Mouse (Mus musculus) neural tube, embryonic 14.5 days (tissue): ENCODE data around the gene Rai14. TPM values are rescaled to one million over a fixed set of nuclear protein-coding genes. Genes with fewer than 3 reads are reported as not detected.

Experiments used
- ATAC-seq: fragments of 200-750 bp; cut with Nextera tagmentation; 2 replicates; pipeline ENCODE4 v1.8.0; 2017; ENCODE audit warnings: low read depth, mild to moderate bottlenecking, moderate TSS enrichment, moderate library complexity
- H3K27ac ChIP-seq: fragments of 300-500 bp; sonication (generic); 2 replicates; pipeline ENCODE4 v1.5.1; 2014; ENCODE audit warnings: low read depth, mild to moderate bottlenecking, control low read depth, low read length, moderate library complexity, mixed read lengths
- H3K27me3 ChIP-seq: fragments of 300-500 bp; sonication (generic); 2 replicates; pipeline ENCODE4 v1.6.1; 2014; ENCODE audit warnings: low read length; ENCODE audit not compliant: control insufficient read depth, insufficient read depth
- H3K36me3 ChIP-seq: fragments of 300-500 bp; sonication (generic); 2 replicates; pipeline ENCODE4 v1.6.1; 2014; ENCODE audit warnings: low read length, mixed read lengths; ENCODE audit not compliant: control insufficient read depth, insufficient read depth
- H3K4me1 ChIP-seq: fragments of 300-500 bp; sonication (generic); 2 replicates; pipeline ENCODE4 v1.6.1; 2014; ENCODE audit warnings: low read length; ENCODE audit not compliant: control insufficient read depth, insufficient read depth
- H3K4me2 ChIP-seq: fragments of 300-500 bp; sonication (generic); 2 replicates; pipeline ENCODE4 v1.6.1; 2014; ENCODE audit warnings: mild to moderate bottlenecking, low read depth, low read length, control low read depth
- H3K4me3 ChIP-seq: fragments of 300-500 bp; sonication (generic); 2 replicates; pipeline ENCODE4 v1.5.1; 2014; ENCODE audit warnings: low read depth, low read length, control low read depth, mixed read lengths
- H3K9ac ChIP-seq: fragments of 300-500 bp; sonication (generic); replicated peaks from 2 replicates; pipeline ENCODE4 v1.6.1; 2014; ENCODE audit warnings: low read depth, mild to moderate bottlenecking, control low read depth, low read length, mixed read lengths
- H3K9me3 ChIP-seq: fragments of 300-500 bp; sonication (generic); 2 replicates; pipeline ENCODE4 v1.6.1; 2016; ENCODE audit warnings: low read length; ENCODE audit not compliant: control insufficient read depth
- WGBS: fragments of 180-500 bp; shearing (Covaris S2); extraction: QIAGEN DNeasy Blood & Tissue Kit; methylation state at CpG from one replicate; pipeline ENCODE4 v1.1.7; 2014; 5-methylcytosine and 5-hydroxymethylcytosine counted together
- polyA plus RNA-seq: library from polyadenylated mRNA; unstranded; fragments of >200 nt; fragmentation: Nextera tagmentation; extraction: Ambion mirVana; gene quantifications from 2 replicates; pipeline ENCODE4 v1.2.1, GENCODE M21; 2014

Rai14 gene
- polyA plus RNA-seq, 1 experiment from 2014 or later, result 10.0 TPM

- Histone ChIP-seq H3K27ac (no peak overlapping the region), H3K27me3 (no peaks in the 10 kb centered on the region), H3K36me3 (no peaks in the 10 kb centered on the region), H3K4me1 (no peaks in the 10 kb centered on the region), H3K9me3 (no peaks in the 10 kb centered on the region), H3K4me2 (no peak overlapping the region), H3K4me3 (no peak overlapping the region), H3K9ac (no peak overlapping the region)
- 77% methylated on average over 10 of the region's 10 CpGs for WGBS
- peak; percentile 78 for ATAC-seq
Measured at GRCm38 (mm10) chr15:10584359-10585187, 129.9 kb downstream of the Rai14 start.

- no peaks in the 10 kb centered on the region for H3K36me3 ChIP-seq
- no peak overlapping the region for H3K27ac ChIP-seq
- no peaks in the 10 kb centered on the region for H3K9me3 ChIP-seq
- peak; percentile 82; the same call in 1 of the 2 replicates for ATAC-seq
- no peak overlapping the region for H3K4me2 ChIP-seq
- H3K9ac ChIP-seq, result no peak overlapping the region
- no peaks in the 10 kb centered on the region for H3K4me1 ChIP-seq
- H3K4me3 ChIP-seq, result no peak overlapping the region
- H3K27me3 ChIP-seq, result no peaks in the 10 kb centered on the region
- WGBS, result 56% methylated on average over 8 of the region's 8 CpGs
Measured at GRCm38 (mm10) chr15:10583408-10583807, 131.0 kb downstream of the Rai14 start.

DNA sequence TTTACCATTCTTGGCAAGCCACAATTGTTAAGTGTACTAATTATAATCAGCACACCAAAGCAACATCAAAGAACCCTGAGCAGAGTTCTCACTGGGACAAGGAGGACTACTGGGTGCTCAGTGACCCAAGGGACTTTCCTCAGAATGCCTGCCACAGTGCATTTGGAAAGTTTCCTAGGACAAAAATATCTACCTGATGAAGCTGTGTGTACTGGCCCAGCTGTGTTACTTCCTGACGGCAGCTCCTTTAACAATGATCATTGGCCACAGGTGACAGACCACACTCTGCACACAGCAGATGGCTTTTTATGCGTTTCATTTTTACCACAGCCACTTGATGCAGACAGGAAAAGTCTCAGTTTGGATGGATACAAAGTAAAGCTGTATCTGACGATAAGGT lies 135.3 kb downstream of the Rai14 start:
- H3K36me3 ChIP-seq, result peaks cover 8% of the 10 kb centered on the region
- no peaks in the 10 kb centered on the region for H3K4me1 ChIP-seq
- no peak overlapping the region for H3K27ac ChIP-seq
- H3K9ac ChIP-seq, result no peak overlapping the region
- no peaks in the 10 kb centered on the region for H3K27me3 ChIP-seq
- no peak for ATAC-seq
- no peak overlapping the region for H3K4me3 ChIP-seq
- H3K4me2 ChIP-seq, result no peak overlapping the region
- H3K9me3 ChIP-seq, result no peaks in the 10 kb centered on the region
- WGBS, result 94% methylated on average over 3 of the region's 3 CpGs

DNA sequence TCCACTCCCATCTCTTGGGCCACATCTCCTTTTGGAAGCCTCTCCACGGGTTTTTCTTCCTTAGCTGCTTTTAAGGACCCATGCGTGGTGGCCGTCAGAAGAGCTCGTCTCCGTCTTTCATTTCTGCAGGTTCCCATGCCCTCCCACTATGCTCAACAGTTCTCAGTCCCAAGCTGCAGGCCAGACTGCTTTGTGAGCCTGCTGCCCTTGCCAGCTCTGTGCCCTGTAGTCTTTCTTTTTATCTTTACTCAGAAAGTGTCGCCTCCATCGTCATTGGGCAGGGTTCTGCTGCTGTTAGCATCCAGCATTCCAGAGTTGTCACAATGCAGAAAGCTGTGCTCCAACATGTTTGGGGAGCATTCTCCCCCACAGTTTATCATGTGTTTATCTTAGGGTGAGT lies 147.9 kb downstream of the Rai14 start:
- H3K36me3 ChIP-seq, result peaks cover 8% of the 10 kb centered on the region; the same call in 1 of the 2 replicates
- H3K9ac ChIP-seq, result no peak overlapping the region
- whole genome bisulfite sequencing, result 88% methylated on average over 7 of the region's 7 CpGs
- no peak overlapping the region for H3K27ac ChIP-seq
- H3K4me2 ChIP-seq, result no peak overlapping the region
- no peaks in the 10 kb centered on the region for H3K9me3 ChIP-seq
- no peaks in the 10 kb centered on the region for H3K4me1 ChIP-seq
- no peak overlapping the region for H3K4me3 ChIP-seq
- H3K27me3 ChIP-seq, result no peaks in the 10 kb centered on the region
- ATAC-seq, result no peak

DNA sequence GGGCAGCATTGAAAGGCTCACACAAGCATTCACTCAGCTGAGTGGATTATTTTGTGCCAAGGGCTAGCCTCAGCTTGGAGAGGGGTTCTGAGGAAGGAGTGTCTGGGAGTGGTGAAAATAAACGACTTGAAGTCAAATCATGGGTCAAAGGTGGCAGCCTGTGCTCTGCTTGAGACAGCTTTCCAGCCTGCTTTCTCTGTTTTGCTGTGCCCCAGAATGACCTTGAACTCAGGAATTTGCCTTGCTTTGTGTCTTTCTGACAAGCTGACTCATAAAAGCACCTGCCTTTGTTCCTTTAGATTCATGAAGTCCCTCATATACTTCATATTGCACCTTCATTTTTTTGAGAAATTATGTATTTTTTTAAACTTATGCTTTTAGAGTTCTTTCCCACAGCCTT lies 150.2 kb downstream of the Rai14 start:
- Histone ChIP-seq H3K4me1 (no peaks in the 10 kb centered on the region), H3K27me3 (no peaks in the 10 kb centered on the region), H3K36me3 (no peaks in the 10 kb centered on the region), H3K4me2 (no peak overlapping the region), H3K27ac (no peak overlapping the region), H3K9ac (no peak overlapping the region), H3K4me3 (no peak overlapping the region), H3K9me3 (no peaks in the 10 kb centered on the region)
- WGBS, result 63% methylated on average over 1 of the region's 1 CpGs
- ATAC-seq, result no peak

DNA sequence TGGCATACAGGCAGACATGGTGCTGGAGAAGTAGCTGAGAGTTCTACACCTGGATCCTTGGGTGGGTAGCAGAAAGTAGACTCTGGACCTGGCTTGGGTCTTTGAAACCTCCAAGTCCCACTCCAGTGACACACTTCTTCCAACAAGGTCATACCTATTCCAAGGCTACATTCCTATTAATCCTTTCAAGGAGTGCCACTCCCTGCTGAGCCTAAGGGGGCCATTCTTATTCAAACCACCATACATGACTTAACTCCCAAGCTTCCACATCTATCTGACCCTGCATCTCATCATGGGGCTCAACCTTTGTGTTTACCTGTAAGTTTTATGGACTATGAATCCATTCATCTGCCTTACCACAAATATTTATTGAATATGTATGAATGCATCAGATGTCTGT lies 152.1 kb downstream of the Rai14 start:
- Histone ChIP-seq H3K36me3 (no peaks in the 10 kb centered on the region), H3K27me3 (no peaks in the 10 kb centered on the region), H3K4me2 (no peak overlapping the region), H3K9ac (no peak overlapping the region), H3K9me3 (no peaks in the 10 kb centered on the region), H3K4me3 (no peak overlapping the region), H3K27ac (no peak overlapping the region), H3K4me1 (no peaks in the 10 kb centered on the region)
- ATAC-seq, result no peak

GRCm38 (mm10) chr15:10560005-10560404 lies 154.4 kb downstream of the Rai14 start:
- Histone ChIP-seq H3K9ac (no peak overlapping the region), H3K4me2 (no peak overlapping the region), H3K27ac (no peak overlapping the region), H3K9me3 (no peaks in the 10 kb centered on the region), H3K4me1 (no peaks in the 10 kb centered on the region), H3K36me3 (no peaks in the 10 kb centered on the region), H3K27me3 (no peaks in the 10 kb centered on the region), H3K4me3 (no peak overlapping the region)
- WGBS, result 97% methylated on average over 7 of the region's 7 CpGs
- ATAC-seq, result no peak

DNA sequence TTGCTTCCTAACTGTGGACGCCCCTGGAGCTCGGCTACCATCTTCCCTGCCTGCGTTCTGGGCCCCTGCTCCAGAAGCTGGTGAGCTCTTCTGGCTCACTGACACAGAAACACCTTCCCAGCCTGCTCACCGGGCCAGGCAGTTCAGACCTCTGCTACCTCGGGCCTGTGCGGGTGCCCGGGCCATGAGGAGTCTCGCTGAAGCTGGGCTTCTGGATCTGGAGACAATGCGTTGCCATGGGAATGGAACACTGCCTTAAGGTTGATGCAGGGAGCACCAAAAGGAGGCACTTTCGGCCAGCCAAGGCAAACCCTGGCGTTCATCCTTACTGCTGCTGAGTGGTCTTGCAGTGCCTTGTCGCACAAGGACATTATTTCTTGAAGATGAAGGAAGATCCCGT lies 156.0 kb downstream of the Rai14 start, which contains the start of gene Ttc23l:
Gene Ttc23l, minus strand, starts transcription at position 204 of the 400 bp plus-strand sequence.
- H3K9me3 ChIP-seq, result no peaks in the 10 kb centered on the region
- no peak within 1 kb of the TSS for H3K4me2 ChIP-seq
- no peak within 1 kb of the TSS for H3K9ac ChIP-seq
- ATAC-seq, result no peak
- H3K36me3 ChIP-seq, result no peaks in the 10 kb centered on the region
- no peaks in the 10 kb centered on the region for H3K4me1 ChIP-seq
- no peak within 1 kb of the TSS for H3K27ac ChIP-seq
- no peak within 1 kb of the TSS for H3K4me3 ChIP-seq
- 88% methylated on average over 13 of the region's 13 CpGs for WGBS
- H3K27me3 ChIP-seq, result no peaks in the 10 kb centered on the region

DNA sequence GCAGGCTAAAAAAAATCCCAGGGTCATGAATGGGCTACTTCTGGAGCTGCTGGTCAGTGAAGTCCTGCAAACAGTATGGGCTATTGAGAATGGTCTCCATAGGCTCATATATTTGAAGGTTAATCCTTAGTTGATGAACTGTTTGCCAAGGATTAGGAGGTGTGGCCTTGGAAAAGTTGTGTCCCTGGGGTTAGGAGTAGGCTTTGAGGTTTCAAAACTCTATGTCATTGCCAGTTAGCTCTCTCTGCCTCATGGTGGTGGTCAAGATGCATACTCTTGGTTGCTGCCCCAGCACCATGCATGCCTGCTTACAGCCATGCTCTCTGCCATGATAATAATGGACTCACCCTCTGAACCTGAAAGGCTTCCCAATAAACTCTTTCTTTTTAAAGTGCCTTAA lies 160.1 kb downstream of the Rai14 start:
- no peak overlapping the region for H3K4me2 ChIP-seq
- no peaks in the 10 kb centered on the region for H3K9me3 ChIP-seq
- no peaks in the 10 kb centered on the region for H3K4me1 ChIP-seq
- ATAC-seq, result no peak
- H3K4me3 ChIP-seq, result no peak overlapping the region
- H3K9ac ChIP-seq, result no peak overlapping the region
- no peaks in the 10 kb centered on the region for H3K36me3 ChIP-seq
- H3K27ac ChIP-seq, result no peak overlapping the region
- no peaks in the 10 kb centered on the region for H3K27me3 ChIP-seq
